Mouse (Mus musculus) kidney, adult 2 months (tissue): ENCODE data around the gene Ptprm.

Source experiments
- CTCF ChIP-seq: fragments of 200-500 bp; conservative IDR thresholded peaks from 2 replicates; pipeline ENCODE4 v1.5.1; 2011; ENCODE audit warnings: low read depth, mild to moderate bottlenecking, control low read depth, low read length, moderate library complexity, mixed read lengths; ENCODE audit not compliant: insufficient read depth, insufficient read length
- POLR2A ChIP-seq: fragments of 200-500 bp; IDR thresholded peaks from one replicate; pipeline ENCODE4 v1.6.1; 2011; ENCODE audit warnings: low read depth, low read length, control low read depth

GRCm38 (mm10) chr17:66766166-66766565 lies 588.1 kb downstream of the Ptprm start:
- TF ChIP-seq CTCF (no peak), POLR2A (no peak)
